Mouse (Mus musculus) erythroblast, adult 5-6 weeks (primary cell): ENCODE measurements around the gene Fbxl17. TPM values are rescaled to one million over a fixed set of nuclear protein-coding genes. Genes with fewer than 3 reads are reported as not detected.
A peak's percentile ranks its signal among the peaks of the same experiment; 100 is the strongest.

Source experiments
- ATAC-seq: replicated peaks from 2 replicates; pipeline ENCODE4 v1.8.0; 2016; ENCODE audit warnings: moderate number of reproducible peaks, mild to moderate bottlenecking, moderate TSS enrichment, inconsistent platforms; ENCODE audit not compliant: poor library complexity, low FRiP score, severe bottlenecking
- total RNA-seq, 2 experiments: library from RNA; stranded (forward) in 1 of 2; stranded (reverse) in 1 of 2; fragments of 150-400 nt in 1 of 2; fragments of 200-764, 138-1000 nt in 1 of 2; gene quantifications; 2 replicates each; pipeline versions ENCODE4 v1.2.3 to v1.2.4; 2015 to 2017; ENCODE audit warnings: low replicate concordance in 2 of 2

Gene Fbxl17
- total RNA-seq, 2 experiments from 2014 or later: 0.85 to 2.7 TPM

DNA sequence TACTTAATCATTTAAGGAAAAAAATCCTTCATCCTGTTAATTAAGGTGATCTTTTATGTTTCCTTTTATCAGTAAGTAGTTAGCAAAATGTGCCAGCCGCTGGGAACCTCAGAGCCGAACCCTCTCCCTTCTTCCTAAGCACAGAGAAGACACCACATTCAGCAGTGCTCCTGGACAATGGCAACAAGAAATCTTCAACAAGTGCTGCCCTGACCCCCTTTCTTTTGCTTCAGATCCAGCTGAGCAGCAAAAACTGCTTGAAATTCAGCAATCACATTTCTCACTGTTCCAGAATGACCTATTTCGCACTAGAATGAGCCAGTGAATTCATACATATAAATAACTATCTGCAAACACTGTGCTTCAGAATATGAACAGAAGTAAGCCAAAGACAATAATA, 205.8 kb downstream of the Fbxl17 start:
- no peak for ATAC-seq

- no peak for ATAC-seq
These were observed 210.4 kb downstream of the Fbxl17 start for GRCm38 (mm10) chr17:63289317-63289913.

- ATAC-seq: no peak
These were observed 211.0 kb downstream of the Fbxl17 start for GRCm38 (mm10) chr17:63288850-63289249.

- ATAC-seq: no peak
These were observed 212.4 kb downstream of the Fbxl17 start for GRCm38 (mm10) chr17:63287413-63287812.

DNA sequence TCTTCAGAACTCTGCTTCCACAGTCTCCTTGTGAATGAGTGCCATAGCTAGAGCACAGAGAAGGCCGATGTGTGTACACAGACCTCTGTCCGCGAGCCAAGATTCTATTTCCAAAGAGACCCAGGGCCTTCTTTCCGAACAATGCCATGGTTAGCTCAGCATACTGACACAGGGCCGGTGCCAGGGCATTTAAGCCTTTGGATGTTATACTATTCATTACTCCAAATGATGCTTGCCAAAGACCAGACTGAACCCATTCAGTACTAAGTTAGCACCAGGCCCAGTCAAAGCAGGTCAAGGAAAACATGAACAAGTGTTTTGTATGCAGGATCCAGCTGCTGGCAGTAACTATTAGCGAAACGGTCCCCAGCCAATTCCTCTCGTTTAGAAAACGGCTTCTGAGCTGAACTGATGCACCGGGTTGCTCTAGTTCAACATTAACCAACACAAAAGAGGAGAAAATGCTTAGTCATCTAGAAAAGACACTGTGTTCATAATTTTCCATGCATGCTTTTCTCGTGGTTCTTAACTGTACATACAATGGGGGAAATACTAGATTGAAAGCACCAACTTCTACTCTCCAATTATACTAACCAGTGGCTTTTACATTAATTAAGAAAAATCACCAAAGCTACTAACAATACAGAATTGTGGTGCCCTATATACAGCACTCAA, 214.4 kb downstream of the Fbxl17 start:
- no peak for ATAC-seq

- no peak for ATAC-seq
These were observed 215.7 kb downstream of the Fbxl17 start for GRCm38 (mm10) chr17:63284074-63284473.

DNA sequence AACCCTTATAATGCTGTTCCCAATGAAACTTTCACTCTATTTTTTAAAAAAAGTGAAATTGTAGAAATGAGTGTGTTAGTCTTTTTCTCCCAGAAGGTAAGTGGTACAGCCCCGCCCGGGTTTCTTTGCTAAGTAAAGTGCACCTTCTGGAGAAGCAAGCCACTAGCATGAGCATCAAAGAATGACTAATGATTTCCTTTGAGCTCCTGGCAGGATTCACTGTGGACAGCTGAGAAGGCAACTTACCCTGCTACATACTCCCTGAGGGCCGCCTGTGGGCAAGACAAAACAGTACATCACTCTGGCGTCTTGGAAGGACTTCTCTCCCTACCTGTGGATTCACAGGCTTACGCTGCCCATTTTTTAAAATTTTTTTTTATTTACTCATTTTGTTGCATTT, 217.8 kb downstream of the Fbxl17 start:
- ATAC-seq: no peak

- no peak for ATAC-seq
These were observed 218.8 kb downstream of the Fbxl17 start for GRCm38 (mm10) chr17:63280990-63281389.

DNA sequence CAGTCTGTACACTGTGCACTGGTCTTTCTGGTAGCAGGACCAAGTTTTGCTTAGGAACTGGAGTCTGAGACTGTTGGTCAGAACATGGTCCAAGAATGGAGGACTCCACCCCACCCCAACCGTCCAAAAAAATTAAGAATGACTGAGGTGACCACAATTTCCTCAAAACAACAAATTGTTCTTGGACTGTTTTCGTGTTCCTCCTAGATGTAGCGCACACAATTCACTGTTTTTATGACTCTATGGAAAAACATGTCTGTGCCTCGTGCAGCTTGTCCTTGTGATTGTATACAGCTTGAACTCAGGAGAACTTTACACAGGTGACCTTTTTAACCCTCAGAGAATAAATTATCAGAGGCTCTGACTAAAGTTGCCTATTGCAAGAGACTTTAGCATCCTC, 220.7 kb downstream of the Fbxl17 start:
- ATAC-seq: no peak

- ATAC-seq: no peak
These were observed 226.5 kb downstream of the Fbxl17 start for GRCm38 (mm10) chr17:63273353-63273752.

GRCm38 (mm10) chr17:63272914-63273313, 226.9 kb downstream of the Fbxl17 start:
- no peak for ATAC-seq

GRCm38 (mm10) chr17:63271000-63271399, 228.8 kb downstream of the Fbxl17 start:
- no peak for ATAC-seq

DNA sequence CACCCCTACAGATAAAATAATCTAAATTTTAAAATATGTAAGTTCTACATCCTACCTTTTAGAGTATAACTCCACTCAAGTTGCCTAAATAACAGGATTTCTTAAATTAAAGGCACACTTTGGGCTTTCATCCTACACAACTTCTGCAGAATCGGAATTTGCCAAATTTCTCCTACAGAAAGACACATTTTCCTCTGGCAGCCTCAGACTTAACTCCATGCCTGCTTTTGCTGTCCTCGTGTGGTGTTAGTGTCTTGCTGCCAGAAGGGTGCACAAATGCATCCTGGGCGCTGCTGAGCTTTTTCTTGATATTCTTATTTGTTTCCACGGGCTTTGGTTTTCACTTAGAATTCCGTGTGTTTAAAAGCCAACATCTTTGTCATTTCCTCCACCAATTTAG, 229.3 kb downstream of the Fbxl17 start:
- ATAC-seq: no peak

DNA sequence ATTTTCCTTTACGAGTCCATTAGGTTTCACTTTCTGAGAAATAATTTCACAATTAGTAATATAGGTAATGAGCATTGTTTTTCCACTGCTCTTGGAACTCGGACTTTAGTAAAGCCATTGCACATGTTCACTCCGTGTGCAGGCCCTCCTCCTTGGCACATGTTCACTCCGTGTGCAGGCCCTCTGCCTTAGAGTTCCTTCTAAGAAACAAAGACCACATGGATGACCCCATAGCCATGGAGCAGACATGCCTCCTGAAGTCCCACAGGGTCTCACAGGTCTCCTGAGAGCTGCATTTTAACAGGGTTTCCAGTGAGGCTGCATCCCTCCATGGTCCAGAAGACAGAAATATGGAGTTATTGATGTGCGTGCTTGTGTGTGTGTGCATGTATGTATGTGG, 237.1 kb downstream of the Fbxl17 start:
- ATAC-seq: 0 out of 2 replicates have a peak, but pooled peaks have one; percentile 6

- peak; percentile 93 for ATAC-seq
These were observed 238.2 kb downstream of the Fbxl17 start for GRCm38 (mm10) chr17:63261508-63262141.

DNA sequence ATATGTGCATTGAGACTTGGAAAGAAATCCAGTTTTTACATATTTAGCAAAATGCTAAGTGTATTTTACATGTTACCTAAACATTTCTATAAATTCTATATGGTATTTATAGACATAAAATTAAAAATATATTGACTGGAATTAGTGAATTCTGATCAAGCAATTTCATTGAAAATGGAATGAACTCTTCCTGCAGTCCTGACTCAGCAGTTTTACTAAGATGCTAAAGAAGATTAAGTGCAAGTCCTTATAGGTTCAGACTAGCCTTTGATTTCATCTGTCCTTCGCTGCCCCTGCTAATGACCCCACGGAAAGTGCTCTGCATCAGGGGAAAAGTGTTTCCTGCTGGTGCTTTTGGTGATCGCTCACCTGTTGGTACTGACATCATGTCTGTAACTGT, 240.7 kb downstream of the Fbxl17 start:
- ATAC-seq: no peak

DNA sequence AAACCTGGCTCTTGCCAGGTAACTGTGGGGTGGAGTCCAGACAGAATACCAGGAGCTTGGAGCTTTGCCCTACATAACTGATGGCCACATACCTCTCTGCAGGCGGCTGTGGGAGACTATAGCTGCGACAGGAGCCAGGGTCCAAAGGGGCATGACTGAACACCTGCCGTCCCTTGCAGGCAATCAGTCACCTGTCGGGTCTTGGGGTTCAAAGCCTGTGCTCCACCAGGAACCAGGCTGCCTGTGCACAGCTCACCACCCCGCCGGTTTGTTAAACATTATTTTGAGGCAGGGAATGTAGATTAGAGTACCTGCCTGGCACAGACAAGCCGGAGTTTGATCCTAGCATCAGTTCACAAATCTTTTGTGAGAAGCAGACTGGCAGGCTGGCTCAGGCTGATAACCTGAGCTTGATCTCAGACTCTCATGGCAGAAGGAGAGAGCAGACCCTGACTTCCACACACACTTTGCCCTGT, 253.6 kb downstream of the Fbxl17 start:
- ATAC-seq: peak; percentile 35; the same call in 1 of the 2 replicates

- no peak for ATAC-seq
These were observed 254.3 kb downstream of the Fbxl17 start for GRCm38 (mm10) chr17:63245472-63245871.

DNA sequence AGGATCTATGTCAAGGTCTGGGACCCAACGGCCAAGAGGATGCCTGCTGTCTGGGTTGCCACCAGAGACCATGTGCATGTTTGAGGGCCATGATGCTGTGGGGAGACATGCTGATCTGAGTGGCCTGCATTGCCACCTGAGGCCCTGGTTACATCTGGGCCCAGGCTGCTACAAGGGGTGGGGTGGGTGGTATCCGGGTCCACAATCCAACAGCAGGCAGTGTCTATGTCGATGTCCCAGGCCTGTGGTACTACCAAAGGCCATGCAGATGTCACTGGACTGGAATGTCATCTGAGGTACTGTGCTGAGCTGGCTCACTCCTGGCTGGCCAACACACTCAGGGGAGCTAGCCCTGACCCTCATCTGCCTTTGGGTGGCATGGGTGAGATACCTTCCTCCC, 257.1 kb downstream of the Fbxl17 start:
- ATAC-seq: no peak; the same call in 1 of the 2 replicates

GRCm38 (mm10) chr17:63240731-63241106, 259.1 kb downstream of the Fbxl17 start:
- no peak for ATAC-seq
